Mouse (Mus musculus) heart, embryonic 14.5 days (tissue): ENCODE data around the gene E4f1. TPM values are rescaled to one million over a fixed set of nuclear protein-coding genes. Genes with fewer than 3 reads are reported as not detected.
"Not testable (repeated sequence)": the region's sequence is repeated elsewhere in the genome, so short reads cannot be mapped to it uniquely, and the experiment has no call there.

Experiments
- ATAC-seq: fragments of 200-750 bp; cut with Nextera tagmentation; 2 replicates; pipeline ENCODE4 v1.8.0; 2017; ENCODE audit warnings: low read depth, moderate TSS enrichment; ENCODE audit not compliant: insufficient number of reproducible peaks, insufficient read depth, low FRiP score
- H3K27ac ChIP-seq, 2 experiments: fragments of 200-500 bp in 1 of 2; fragments of 300-500 bp in 1 of 2; sonication (generic) in 1 of 2; replicated peaks in 1 of 2; 2 replicates each; pipeline ENCODE4 v1.5.1; 2012 to 2014; ENCODE audit warnings: low read depth in 2 of 2, low read length in 2 of 2, control low read depth in 1 of 2, mild to moderate bottlenecking in 1 of 2, mixed read lengths in 1 of 2; ENCODE audit not compliant: control insufficient read depth in 1 of 2, insufficient read depth in 1 of 2
- H3K27me3 ChIP-seq: fragments of 300-500 bp; sonication (generic); 2 replicates; pipeline ENCODE4 v1.6.1; 2014; ENCODE audit warnings: mild to moderate bottlenecking, low read length, control low read depth; ENCODE audit not compliant: control insufficient read depth, insufficient read depth
- H3K36me3 ChIP-seq: fragments of 300-500 bp; sonication (generic); 2 replicates; pipeline ENCODE4 v1.6.1; 2014; ENCODE audit warnings: mild to moderate bottlenecking, control low read depth, low read length, mixed read lengths; ENCODE audit not compliant: control insufficient read depth, insufficient read depth
- H3K4me1 ChIP-seq, 2 experiments: fragments of 200-500 bp in 1 of 2; fragments of 300-500 bp in 1 of 2; sonication (generic) in 1 of 2; 2 replicates each; pipeline ENCODE4 v1.6.1; 2012 to 2014; ENCODE audit warnings: low read length in 2 of 2, control low read depth in 1 of 2, mixed read lengths in 1 of 2; ENCODE audit not compliant: control insufficient read depth in 2 of 2, insufficient read depth in 2 of 2
- H3K4me2 ChIP-seq: fragments of 300-500 bp; sonication (generic); 2 replicates; pipeline ENCODE4 v1.6.1; 2014; ENCODE audit warnings: mild to moderate bottlenecking, low read length
- H3K4me3 ChIP-seq, 2 experiments: fragments of 200-500 bp in 1 of 2; fragments of 300-500 bp in 1 of 2; sonication (generic) in 1 of 2; 2 replicates each; pipeline ENCODE4 v1.5.1; 2012 to 2014; ENCODE audit warnings: low read length in 2 of 2, mild to moderate bottlenecking in 2 of 2, control low read depth in 1 of 2, low read depth in 1 of 2, moderate library complexity in 1 of 2; ENCODE audit not compliant: control insufficient read depth in 1 of 2, insufficient read depth in 1 of 2
- H3K9ac ChIP-seq: fragments of 300-500 bp; sonication (generic); 2 replicates; pipeline ENCODE4 v1.6.1; 2014; ENCODE audit warnings: mild to moderate bottlenecking, low read length
- H3K9me3 ChIP-seq: fragments of 300-500 bp; sonication (generic); 2 replicates; pipeline ENCODE4 v1.6.1; 2016; ENCODE audit warnings: low read length, control low read depth; ENCODE audit not compliant: control insufficient read depth
- WGBS: fragments of 180-500 bp; shearing (Covaris S2); extraction: QIAGEN DNeasy Blood & Tissue Kit; methylation state at CpG from one replicate; pipeline ENCODE4 v1.1.7; 2014; 5-methylcytosine and 5-hydroxymethylcytosine counted together
- polyA plus RNA-seq: library from polyadenylated mRNA; unstranded; fragments of >200 nt; fragmentation: Nextera tagmentation; extraction: Ambion mirVana; gene quantifications from 2 replicates; pipeline ENCODE4 v1.2.1, GENCODE M21; 2014

The E4f1 gene
- polyA plus RNA-seq, 1 experiment from 2014 or later: 16.0 TPM

DNA sequence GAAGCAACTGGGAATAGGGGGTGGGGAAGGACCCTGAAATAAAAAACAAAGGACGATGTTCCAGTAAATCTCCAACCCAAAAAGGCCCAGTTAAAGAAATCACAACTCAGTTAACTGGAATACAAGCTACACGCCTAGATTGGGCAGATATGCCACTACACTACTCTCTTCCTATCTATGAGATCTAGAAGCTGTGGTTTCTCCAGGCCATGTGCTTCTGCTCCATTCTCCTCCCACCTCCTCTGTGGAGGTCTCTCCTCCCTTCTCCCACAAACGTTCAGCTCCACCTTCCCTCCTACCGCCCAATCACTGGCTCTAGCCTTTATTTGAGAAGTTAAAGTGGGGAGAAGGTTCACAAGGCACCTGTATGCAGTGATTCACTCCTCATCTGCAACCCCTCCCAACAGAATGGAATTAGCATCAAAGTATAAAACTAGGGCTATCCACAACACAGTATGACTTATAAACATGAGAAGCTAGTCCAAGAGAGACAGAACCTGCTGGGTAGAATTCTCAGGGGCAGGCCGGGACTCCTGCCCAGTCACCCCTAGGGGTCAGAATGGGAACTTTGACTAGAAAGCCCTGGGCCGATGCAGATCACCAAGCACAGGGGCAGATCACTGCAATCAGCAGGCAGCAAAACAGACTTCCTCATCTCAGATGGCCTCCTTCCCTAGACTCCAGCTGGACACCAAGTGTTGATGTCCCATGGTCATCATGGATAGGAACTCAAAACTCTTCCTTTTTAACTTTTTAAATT, 6.6 kb downstream of the E4f1 start:
- no peaks in the 10 kb centered on the region for H3K9me3 ChIP-seq
- no peak overlapping the region for H3K4me2 ChIP-seq
- WGBS: 44% methylated on average over 6 of the region's 6 CpGs
- no peak overlapping the region for H3K9ac ChIP-seq
- H3K36me3 ChIP-seq: no peaks in the 10 kb centered on the region
- no peak overlapping the region for H3K4me3 ChIP-seq
- no peaks in the 10 kb centered on the region for H3K27me3 ChIP-seq
- peaks cover 7 to 10% of the 10 kb centered on the region in 2 experiments for H3K4me1 ChIP-seq
- no peak for ATAC-seq
- H3K27ac ChIP-seq: no peak overlapping the region

DNA sequence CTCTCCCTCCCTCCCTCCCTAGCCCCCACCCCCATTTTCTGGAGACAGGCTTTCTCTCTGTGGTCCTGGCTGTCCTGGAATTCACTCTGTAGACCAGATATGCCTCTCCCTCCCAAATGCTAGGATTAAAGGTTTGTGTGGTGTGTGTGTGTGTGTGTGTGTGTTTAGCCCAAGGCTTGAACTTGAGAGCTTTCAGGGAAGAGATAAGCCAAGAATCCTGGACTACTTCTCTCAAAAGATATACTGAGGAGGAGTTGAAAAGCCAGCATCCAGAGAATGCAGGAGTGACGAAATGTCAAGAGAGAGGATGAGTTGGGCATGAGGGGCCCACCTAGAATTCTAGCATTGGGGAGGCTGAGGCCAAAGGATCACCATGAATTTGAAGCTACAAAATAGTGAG, 7.2 kb downstream of the E4f1 start:
- Histone ChIP-seq H3K27me3 (no peaks in the 10 kb centered on the region), H3K4me1 (peaks cover 7 to 10% of the 10 kb centered on the region in 2 experiments), H3K36me3 (no peaks in the 10 kb centered on the region), H3K4me2 (no peak overlapping the region), H3K27ac (no peak overlapping the region; a peak in 1 of 4 replicates), H3K9ac (no peak overlapping the region), H3K4me3 (no peak overlapping the region), H3K9me3 (no peaks in the 10 kb centered on the region)
- ATAC-seq: peak; percentile 56; the same call in 1 of the 2 replicates
- WGBS: 29% methylated on average over 1 of the region's 1 CpGs

DNA sequence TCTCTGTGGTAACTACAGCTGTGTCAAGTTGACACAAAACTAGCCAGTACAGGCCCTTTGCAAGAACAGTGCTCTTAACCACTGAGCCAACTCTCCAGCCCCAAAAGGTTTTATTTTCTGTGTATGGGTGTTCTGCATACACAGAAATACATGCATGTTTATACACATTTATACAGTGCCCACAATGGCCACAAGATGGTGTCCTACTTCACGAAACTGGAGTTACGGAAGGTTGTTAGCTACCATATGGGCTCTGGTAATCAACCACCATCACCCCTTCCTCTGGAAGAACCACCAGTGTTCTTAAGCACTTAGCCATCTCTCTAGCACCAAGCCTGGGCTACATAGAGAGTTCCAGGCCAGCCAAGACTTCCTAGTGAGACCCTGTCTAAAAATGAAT, 8.5 kb downstream of the E4f1 start:
- H3K4me2 ChIP-seq: no peak overlapping the region
- no peaks in the 10 kb centered on the region for H3K9me3 ChIP-seq
- no peak overlapping the region for H3K27ac ChIP-seq
- WGBS: 68% methylated on average over 2 of the region's 2 CpGs
- H3K9ac ChIP-seq: no peak overlapping the region
- H3K4me1 ChIP-seq: peaks cover 7 to 10% of the 10 kb centered on the region in 2 experiments
- no peaks in the 10 kb centered on the region for H3K36me3 ChIP-seq
- no peak overlapping the region for H3K4me3 ChIP-seq
- H3K27me3 ChIP-seq: no peaks in the 10 kb centered on the region
- ATAC-seq: no peak

DNA sequence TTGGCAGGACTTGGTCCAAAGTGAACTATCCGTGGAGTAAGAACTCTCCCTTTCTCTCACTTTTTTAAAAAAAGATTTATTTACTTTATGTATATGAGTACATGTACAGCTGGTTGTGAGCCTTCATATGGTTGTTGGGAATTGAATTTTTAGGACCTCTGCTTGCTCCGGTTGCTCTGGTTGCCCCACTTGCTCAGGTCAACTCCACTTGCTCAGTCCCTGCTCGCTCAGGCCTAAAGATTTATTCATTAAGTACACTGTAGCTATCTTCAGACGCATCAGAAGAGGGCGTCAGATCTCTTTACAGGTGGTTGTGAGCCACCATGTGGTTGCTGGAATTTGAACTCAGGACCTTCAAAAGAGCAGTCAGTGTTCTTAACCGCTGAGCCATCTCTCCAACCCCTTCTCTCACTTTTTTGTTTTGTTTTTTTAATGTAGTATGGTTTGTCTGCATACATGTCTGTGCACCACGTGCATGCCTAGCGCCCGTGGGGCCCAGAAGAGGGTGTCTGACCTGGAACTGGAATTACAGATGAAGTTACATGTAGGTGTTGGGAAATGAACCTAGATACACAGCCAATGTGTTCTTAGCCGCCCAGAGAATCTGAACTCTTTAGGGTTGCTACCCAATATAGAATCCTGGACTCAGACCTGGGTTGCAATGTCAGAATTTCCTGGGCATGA, 14.4 kb downstream of the E4f1 start:
- Histone ChIP-seq H3K4me1 (peaks cover 0 to 19% of the 10 kb centered on the region in 2 experiments; a peak in 2 of 4 replicates), H3K27ac (peak overlapping the region in 1 of 2 experiments; percentile 28; a peak in 1 of 4 replicates), H3K4me2 (peak overlapping the region; percentile 52), H3K36me3 (peaks cover 11% of the 10 kb centered on the region), H3K4me3 (peak overlapping the region in 1 of 2 experiments; percentile 71; a peak in 1 of 4 replicates)
- not testable (repeated sequence) for H3K9me3 ChIP-seq, ATAC-seq, H3K27me3 ChIP-seq, H3K9ac ChIP-seq
- WGBS: 57% methylated on average over 10 of the region's 10 CpGs

DNA sequence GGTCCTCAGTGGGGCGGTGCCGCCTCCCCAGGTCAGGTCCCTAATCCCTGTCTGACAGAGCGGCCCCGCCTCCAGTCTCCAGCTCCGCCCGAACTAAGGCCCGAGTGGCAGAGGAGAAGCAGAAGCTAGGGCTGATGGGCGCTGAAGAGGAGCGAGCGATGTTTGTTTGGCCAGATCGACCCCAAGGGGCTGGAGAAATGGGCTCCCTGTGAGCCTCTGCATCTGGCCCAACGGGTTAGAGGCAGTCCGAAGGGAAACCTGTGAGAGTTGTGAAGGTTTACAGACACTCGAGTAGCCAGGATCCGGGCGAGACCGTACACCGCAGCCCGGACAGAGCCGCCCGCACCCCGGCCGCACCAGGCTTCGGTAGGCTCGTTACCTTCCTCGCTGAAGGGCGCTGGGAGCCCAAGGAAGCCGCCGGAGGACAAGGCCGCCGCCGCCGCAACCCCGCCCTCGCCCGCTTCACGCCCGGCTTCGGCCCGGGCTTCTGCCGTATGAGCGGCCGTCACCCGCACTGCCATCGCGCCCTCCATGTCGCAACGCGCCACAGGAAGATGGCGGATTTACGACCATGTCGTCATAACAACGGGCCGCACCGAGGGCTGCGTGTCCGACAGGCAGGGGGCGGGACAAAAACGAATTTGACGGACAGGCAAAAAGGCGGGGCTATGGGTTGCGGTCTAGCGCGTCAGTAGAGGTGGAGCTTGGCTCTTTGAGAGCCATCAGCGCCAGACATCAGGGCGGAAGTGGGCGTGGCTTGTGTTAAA, 15.2 kb downstream of the E4f1 start:
- no peaks in the 10 kb centered on the region for H3K27me3 ChIP-seq
- no peaks in the 10 kb centered on the region for H3K9me3 ChIP-seq
- H3K4me1 ChIP-seq: peaks cover 0 to 19% of the 10 kb centered on the region in 2 experiments; a peak in 2 of 4 replicates
- peak; percentile 93 for ATAC-seq
- H3K9ac ChIP-seq: peak overlapping the region; percentile 93
- H3K27ac ChIP-seq: peak overlapping the region; percentile 89 to 95
- WGBS: under 1% methylated on average over 67 of the region's 67 CpGs
- H3K4me3 ChIP-seq: peak overlapping the region; percentile 71 to 74
- H3K4me2 ChIP-seq: peak overlapping the region; percentile 66
- H3K36me3 ChIP-seq: peaks cover 18% of the 10 kb centered on the region

DNA sequence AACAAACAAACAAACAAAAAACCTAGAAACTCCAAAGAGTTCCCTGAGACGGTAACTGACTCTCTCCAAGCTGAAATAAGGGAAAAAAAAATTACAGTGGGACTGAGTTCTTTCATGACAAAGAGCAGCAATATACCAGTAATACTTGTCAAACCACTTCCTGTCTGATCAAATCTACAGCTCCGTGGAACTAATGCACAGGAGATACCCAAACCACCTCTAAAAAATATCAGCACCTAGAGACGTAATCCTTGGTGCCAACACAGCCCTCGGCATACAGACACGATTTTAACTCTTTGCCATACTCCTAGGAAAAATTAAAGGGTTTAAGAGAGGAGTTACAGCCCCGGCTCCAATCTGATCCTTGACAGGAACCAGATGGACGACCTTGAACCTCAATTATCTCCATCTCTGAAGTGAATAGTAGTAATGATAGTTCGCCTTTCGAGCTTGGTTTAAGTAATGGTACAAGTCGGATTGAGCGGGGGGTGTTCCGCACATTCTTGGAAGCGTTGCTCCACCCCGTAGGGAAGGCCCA, 15.8 kb downstream of the E4f1 start:
- Histone ChIP-seq H3K4me3 (peak overlapping the region; percentile 71 to 74), H3K27ac (peak overlapping the region; percentile 89 to 95), H3K4me2 (peak overlapping the region; percentile 66), H3K4me1 (peaks cover 0 to 19% of the 10 kb centered on the region in 2 experiments; a peak in 2 of 4 replicates), H3K36me3 (peaks cover 25% of the 10 kb centered on the region), H3K27me3 (no peaks in the 10 kb centered on the region), H3K9ac (peak overlapping the region; percentile 93), H3K9me3 (no peaks in the 10 kb centered on the region)
- 4% methylated on average over 14 of the region's 14 CpGs for WGBS
- no peak for ATAC-seq

DNA sequence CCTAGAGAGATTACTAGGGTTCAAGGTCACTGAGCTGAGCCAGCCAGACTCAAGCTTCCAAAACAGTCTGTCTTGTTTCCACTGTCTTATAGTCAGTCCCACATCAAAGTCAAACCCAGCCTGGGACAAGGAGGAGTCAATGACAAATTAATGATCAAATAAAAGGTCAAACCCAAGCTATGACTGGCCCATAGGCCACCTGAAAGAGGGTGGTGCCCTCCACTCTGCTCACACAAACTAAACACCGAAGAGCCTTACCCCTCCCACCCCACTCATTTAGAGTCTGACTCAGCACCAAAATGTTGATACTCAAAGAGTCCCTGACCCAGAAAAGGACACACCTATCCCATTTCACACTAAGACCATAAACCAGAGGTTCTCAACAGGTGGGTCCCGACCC, 16.7 kb downstream of the E4f1 start:
- peaks cover 34% of the 10 kb centered on the region for H3K36me3 ChIP-seq
- H3K27me3 ChIP-seq: no peaks in the 10 kb centered on the region
- WGBS: 86% methylated on average over 2 of the region's 2 CpGs
- H3K9me3 ChIP-seq: no peaks in the 10 kb centered on the region
- H3K4me3 ChIP-seq: no peak overlapping the region
- ATAC-seq: no peak
- peaks cover 0 to 19% of the 10 kb centered on the region in 2 experiments; a peak in 2 of 4 replicates for H3K4me1 ChIP-seq
- peak overlapping the region; percentile 66 for H3K4me2 ChIP-seq
- H3K27ac ChIP-seq: no peak overlapping the region
- H3K9ac ChIP-seq: no peak overlapping the region
